19 mouse cellular contexts compared by ENCODE assay signal in the genomic region with DNA sequence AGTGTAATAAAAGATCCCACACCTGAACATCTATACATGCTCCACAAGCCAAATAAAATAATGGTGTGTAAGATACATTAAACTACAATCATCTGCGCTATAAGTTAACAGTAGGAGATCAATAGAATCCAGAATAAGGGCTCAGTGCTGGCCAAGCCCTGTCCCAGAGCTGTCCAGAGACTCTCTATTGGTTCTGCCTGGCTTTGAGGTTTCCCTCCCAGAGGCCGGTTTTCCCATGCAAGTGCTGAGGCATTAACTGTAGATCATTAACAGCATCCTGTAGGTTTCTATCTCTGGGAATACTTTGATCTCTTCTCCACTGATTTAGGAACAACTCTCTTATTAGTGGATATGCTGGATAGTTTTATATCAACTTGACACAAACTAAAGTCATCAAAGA. TPM values are rescaled to one million over a fixed set of nuclear protein-coding genes. Genes with fewer than 3 reads are reported as not detected.
"Had no signal": no experiment of that assay in that cellular context is flagged by ENCODE, and none has a peak within 500 bp of the region (broad histone marks: within the 10 kb centered on the region; RNA-seq: fewer than 3 reads in every experiment).

No protein-coding gene starts in this region.

- H3K4me3 ChIP-seq: left cerebral cortex, adult 2 months; liver, embryonic 13.5 days; midbrain, embryonic 12.5 days; midbrain, embryonic 15.5 days; neural tube, embryonic 12.5 days; neural tube, embryonic 15.5 days; stomach, embryonic 15.5 days had no signal

- ATAC-seq: hindbrain, postnatal 0 days; midbrain, embryonic 15.5 days had no signal

- DNase-seq: layer of hippocampus, postnatal 36 days; liver, embryonic 13.5 days; lung, adult 2 months; right cerebral cortex, adult 18-20 months; right cerebral cortex, postnatal 25 days; spleen, adult 18-20 months; thymus, adult 18-20 months; thymus, postnatal 36 days had no signal

- H3K4me1 ChIP-seq: liver, embryonic 13.5 days; midbrain, embryonic 12.5 days; midbrain, embryonic 15.5 days; neural tube, embryonic 12.5 days; neural tube, embryonic 15.5 days; stomach, embryonic 15.5 days had no signal

- H3K27me3 ChIP-seq: liver, embryonic 13.5 days; midbrain, embryonic 12.5 days; midbrain, embryonic 15.5 days; neural tube, embryonic 12.5 days; neural tube, embryonic 15.5 days; stomach, embryonic 15.5 days had no signal

- H3K27ac ChIP-seq: hindbrain, embryonic 14.5 days; hindbrain, postnatal 0 days; left cerebral cortex, adult 2 months; liver, embryonic 13.5 days; macrophage; midbrain, embryonic 12.5 days; midbrain, embryonic 15.5 days; neural tube, embryonic 12.5 days; neural tube, embryonic 15.5 days; stomach, embryonic 15.5 days had no signal

- H3K36me3 ChIP-seq: liver, embryonic 13.5 days; midbrain, embryonic 12.5 days; midbrain, embryonic 15.5 days; neural tube, embryonic 12.5 days; neural tube, embryonic 15.5 days; stomach, embryonic 15.5 days had no signal

- H3K9me3 ChIP-seq: liver, embryonic 13.5 days; midbrain, embryonic 12.5 days; midbrain, embryonic 15.5 days; neural tube, embryonic 12.5 days; neural tube, embryonic 15.5 days; stomach, embryonic 15.5 days had no signal

- H3K9ac ChIP-seq: hindbrain, embryonic 14.5 days; liver, embryonic 13.5 days; midbrain, embryonic 12.5 days; midbrain, embryonic 15.5 days; neural tube, embryonic 12.5 days; neural tube, embryonic 15.5 days; stomach, embryonic 15.5 days had no signal

- H3K4me2 ChIP-seq: hindbrain, embryonic 14.5 days; liver, embryonic 13.5 days; midbrain, embryonic 12.5 days; midbrain, embryonic 15.5 days; neural tube, embryonic 12.5 days; neural tube, embryonic 15.5 days; stomach, embryonic 15.5 days had no signal

RNA-seq across cellular contexts. Expression of a gene that starts 16.7 kb away (rescaled TPM):
- total RNA-seq: megakaryocyte, adult 5-6 weeks had no signal
- polyA plus RNA-seq: hindbrain, embryonic 14.5 days; macrophage; midbrain, embryonic 15.5 days; neural tube, embryonic 15.5 days; testis, adult 2 months had no signal

RNA-seq across cellular contexts. Expression of a gene that starts 48.3 kb away (rescaled TPM):
- polyA plus RNA-seq: macrophage had no signal
